Comparison of ENCODE assay signal across 22 mouse cellular contexts in genomic region chr8:11198650-11199049, GRCm38 (mm10).
DNase-seq lines count a peak whose midpoint lies in the region; ATAC-seq lines count a peak whose summit lies in the region.
"Had no signal": no experiment of that assay in that cellular context is flagged by ENCODE, and none has a peak within 500 bp of the region (broad histone marks: within the 10 kb centered on the region; RNA-seq: fewer than 3 reads in every experiment).

No protein-coding gene starts in this region.

- peaks cover 9% of the 10 kb centered on the region for H3K36me3 ChIP-seq in liver, embryonic 12.5 days
- H3K36me3 ChIP-seq: hindbrain, embryonic 13.5 days had no signal

- peak; percentile 69 for ATAC-seq in megakaryocyte progenitor cell, adult 5-6 weeks (replicated peaks; ENCODE audit: poor library complexity)
- no peak for ATAC-seq in liver, embryonic 12.5 days
- ATAC-seq: activated CD4-positive, CD25-positive, alpha-beta regulatory T cell, adult 4 months; forebrain, embryonic 14.5 days; hindbrain, postnatal 0 days; Patski had no signal

- 45% methylated on average over 7 of the region's 7 CpGs for WGBS in liver, embryonic 12.5 days (ENCODE audit: insufficient replicate concordance)

- 0 out of 2 replicates have a peak, but pooled peaks cover 5% of the 10 kb centered on the region for H3K27me3 ChIP-seq in liver, embryonic 12.5 days (replicated peaks)
- H3K27me3 ChIP-seq: embryonic facial prominence, embryonic 15.5 days; Patski had no signal

- no peak overlapping the region for H3K9ac ChIP-seq in liver, embryonic 12.5 days
- H3K9ac ChIP-seq: embryonic facial prominence, embryonic 15.5 days; hindbrain, embryonic 13.5 days had no signal

- DNase-seq in cerebellum, adult 18-20 months, result peak; percentile 20 to 34
- no peak for DNase-seq in cerebellum, postnatal 4 days (ENCODE audit: low spot score in 2 of 2)
- peak; percentile 25 to 51 for DNase-seq in cerebellum, postnatal 25 days
- no peak for DNase-seq in cerebellum, adult 11-12 months
- peak; percentile 20 for DNase-seq in 416B (ENCODE audit: low read depth)
- DNase-seq: embryo, embryonic 11 days; gastrocnemius, adult 2 months; gastrocnemius, postnatal 25 days; heart, adult 18-20 months; heart, postnatal 10 days; kidney, adult 11 months had no signal

- H3K9me3 ChIP-seq in liver, embryonic 12.5 days (replicated peaks), result no peaks in the 10 kb centered on the region
- H3K9me3 ChIP-seq: embryonic facial prominence, embryonic 15.5 days; forebrain, embryonic 10.5 days; heart, embryonic 10.5 days; hindbrain, embryonic 13.5 days had no signal

- H3K4me2 ChIP-seq in liver, embryonic 12.5 days, result no peak overlapping the region
- H3K4me2 ChIP-seq: embryonic facial prominence, embryonic 15.5 days; hindbrain, embryonic 13.5 days had no signal

- H3K4me1 ChIP-seq in liver, embryonic 12.5 days, result no peaks in the 10 kb centered on the region
- H3K4me1 ChIP-seq: embryonic facial prominence, embryonic 15.5 days had no signal

- H3K4me3 ChIP-seq in liver, embryonic 12.5 days, result no peak overlapping the region
- H3K4me3 ChIP-seq: embryonic facial prominence, embryonic 15.5 days; erythroblast, embryonic 14.5 days; forebrain, embryonic 10.5 days; gastrocnemius, adult 2 months; heart, embryonic 10.5 days; hindbrain, embryonic 13.5 days had no signal

- H3K27ac ChIP-seq in liver, embryonic 12.5 days, result no peak overlapping the region
- H3K27ac ChIP-seq: embryonic facial prominence, embryonic 15.5 days; forebrain, embryonic 10.5 days; gastrocnemius, adult 2 months; heart, embryonic 10.5 days; hindbrain, embryonic 13.5 days; hindbrain, postnatal 0 days had no signal

Comparison
In these comparisons a context has a peak if more than half of its experiments do, and no peak if none do; other contexts are left out.
1. DNase-seq: peak in cerebellum, adult 18-20 months (2 of 2), cerebellum, postnatal 25 days (2 of 2) and 416B (single experiment); none in cerebellum, postnatal 4 days (0 of 2) and cerebellum, adult 11-12 months (single experiment).